Mouse (Mus musculus): ENCODE measurements at regions not wholly inside any gene's neighbourhood (a gene's known extent, or its start where the extent isn't known, plus 50 kb on each side); places are given as distances from the start of the nearest gene placed in this dataset.

DNA sequence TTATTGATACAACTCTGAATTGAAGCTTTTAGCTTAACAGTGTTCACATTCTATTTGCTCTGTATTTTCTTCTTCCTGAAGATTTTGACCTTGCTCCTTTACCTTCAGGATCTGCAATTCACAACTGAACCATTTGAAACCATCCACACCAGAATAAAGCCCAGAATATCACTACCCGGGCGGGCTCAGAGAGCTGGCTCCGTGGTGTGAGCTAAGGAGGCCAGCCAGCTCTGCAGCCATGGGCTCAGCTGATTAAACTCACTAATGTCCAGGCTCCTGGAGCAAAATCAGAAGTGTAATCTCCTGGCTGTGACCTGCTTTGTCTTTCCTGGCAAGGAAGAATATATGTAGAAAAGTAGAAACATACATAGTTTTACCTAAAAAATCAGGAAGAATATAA, 309.9 kb downstream of the Gm10295 start:
- no peak for DNase-seq (ENCODE audit: low read depth)

DNA sequence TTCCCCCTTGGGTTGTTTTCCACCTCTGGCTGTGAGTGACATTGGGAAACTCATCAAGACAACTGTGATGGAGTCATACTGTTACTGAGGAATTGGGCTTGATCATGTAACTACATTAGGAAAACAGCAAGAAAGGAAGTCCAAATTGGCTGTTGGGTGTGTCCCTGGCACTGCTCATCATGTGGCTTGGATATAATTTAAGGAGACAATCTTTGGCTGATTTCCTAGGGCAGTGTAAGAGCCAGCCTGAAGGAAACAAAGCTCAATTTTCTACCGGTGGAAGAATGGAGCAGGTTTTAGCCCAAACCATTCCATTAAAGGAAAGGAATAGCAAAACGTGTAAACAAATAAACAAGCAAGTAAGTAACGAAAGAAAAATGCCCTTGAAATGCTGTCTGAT, 310.4 kb downstream of the Gm10295 start:
- DNase-seq (ENCODE audit: low read depth), result no peak

DNA sequence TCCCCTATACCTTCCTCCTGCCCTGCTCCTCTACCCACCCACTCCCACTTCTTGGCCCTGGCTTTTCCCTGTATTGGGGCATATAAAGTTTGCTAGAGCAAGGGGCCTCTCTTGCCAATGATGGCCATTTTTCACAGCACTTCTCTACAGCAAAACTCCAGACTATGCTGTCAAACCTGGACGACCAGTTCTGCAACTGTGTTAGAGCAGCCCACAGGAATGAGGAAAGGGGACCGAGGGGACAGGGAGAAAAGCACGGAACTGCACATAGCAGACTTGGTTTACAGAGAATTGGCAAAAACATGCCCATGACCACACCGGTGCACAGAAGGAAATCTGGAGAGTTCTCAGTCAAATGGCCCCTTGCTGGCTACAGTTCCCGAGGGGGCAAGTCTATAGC, 312.7 kb downstream of the Gm10295 start:
- DNase-seq (ENCODE audit: low read depth), result no peak

DNA sequence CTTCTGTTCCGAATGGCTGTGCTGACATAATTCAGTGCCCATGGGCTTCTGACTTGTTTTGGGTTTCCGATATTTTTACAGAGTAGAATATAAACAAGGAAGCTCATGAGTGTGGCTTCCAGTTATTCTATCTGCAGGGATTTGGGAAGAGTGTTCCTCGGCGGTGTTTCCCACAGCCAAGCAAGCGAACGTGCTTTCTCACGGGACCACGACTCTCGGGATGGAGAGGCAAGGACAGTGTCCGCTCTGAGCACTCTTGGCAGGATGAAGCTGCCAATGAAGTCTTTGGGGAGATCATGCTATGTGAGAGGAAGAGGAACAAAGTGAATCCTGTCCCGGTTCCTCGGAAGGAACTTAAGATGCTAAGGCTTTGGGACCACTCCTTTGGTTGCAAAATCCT, 318.2 kb downstream of the Gm10295 start:
- DNase-seq (ENCODE audit: low read depth), result no peak

DNA sequence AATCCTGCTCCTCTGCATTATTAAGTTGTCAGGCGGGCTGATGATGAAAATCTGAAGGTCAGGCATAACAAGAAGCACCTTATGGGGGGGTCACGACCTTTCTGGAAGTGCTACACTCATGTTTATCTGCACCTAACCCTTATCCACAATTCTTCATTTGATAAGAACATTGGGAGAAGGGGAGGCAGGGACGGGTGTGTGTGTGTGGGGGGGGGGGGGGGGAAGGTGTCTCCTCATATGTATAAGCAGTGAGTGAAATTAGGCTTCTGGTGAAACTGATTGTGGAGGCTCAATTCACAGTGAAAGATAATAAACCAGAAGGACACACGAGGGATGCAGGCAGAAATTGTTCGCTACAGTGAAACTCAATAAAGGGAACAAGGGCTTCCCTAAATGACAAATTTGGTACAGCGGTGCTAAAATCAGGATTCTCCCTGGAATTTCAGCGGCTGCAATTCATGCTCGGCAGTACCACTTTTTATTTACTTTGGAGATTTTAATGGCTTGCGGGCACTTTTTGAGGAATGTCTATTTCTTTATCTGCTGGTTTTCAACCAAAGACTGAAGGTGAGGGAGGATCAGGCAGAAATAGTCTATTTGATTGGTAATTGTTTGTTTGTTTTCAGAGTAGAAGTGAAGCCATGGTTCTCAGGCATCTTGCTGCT, 327.2 kb downstream of the Gm10295 start:
- DNase-seq (ENCODE audit: low read depth), result no peak

DNA sequence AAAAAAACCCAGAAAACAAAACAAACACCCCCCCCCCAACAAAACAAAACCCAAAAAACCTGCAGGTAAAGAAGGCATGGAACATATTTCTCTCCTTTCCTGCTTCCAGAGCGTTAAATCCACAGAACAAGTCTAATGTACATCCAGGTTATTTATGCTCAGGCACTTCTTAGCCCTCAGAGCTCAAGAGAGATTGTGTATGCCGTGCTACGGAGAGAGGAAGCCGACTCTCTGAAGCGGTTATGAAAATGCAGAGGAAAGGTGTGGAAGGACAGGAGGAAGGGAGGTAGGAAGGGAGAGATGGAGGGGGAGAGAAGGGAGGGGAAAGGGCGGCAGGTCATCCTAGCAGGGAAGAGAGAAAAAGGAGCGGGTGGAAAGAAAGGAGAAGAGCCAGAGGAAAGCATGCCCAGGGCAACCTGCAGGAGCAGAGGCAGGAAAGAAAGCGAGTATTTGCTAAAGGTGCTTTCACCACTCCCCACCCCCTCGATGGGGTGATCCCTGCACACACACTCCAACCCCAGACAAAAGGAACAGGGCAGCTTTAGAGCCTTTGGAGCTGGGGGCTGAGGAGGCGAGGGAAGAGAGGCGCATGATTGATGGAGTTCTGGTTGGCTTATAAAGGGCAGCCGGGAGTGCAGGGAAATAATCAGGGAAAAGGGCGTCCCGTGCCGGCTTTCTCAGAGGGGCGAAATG, 327.9 kb downstream of the Gm10295 start:
- no peak for DNase-seq (ENCODE audit: low read depth)

Data from 416B (cell line).